Mouse (Mus musculus) G1E-ER4 (cell line): ENCODE measurements around the gene Smad3. TPM values are rescaled to one million over a fixed set of nuclear protein-coding genes. Genes with fewer than 3 reads are reported as not detected.

Experiments
- GATA1 ChIP-seq: IDR thresholded peaks from one replicate; pipeline ENCODE4 v1.8.0; 2012; ENCODE audit warnings: low read length, inconsistent platforms
- polyA plus RNA-seq: library from polyadenylated mRNA; stranded (reverse); fragments of >175 nt; gene quantifications from 2 replicates; pipeline ENCODE4 v1.2.3, GENCODE M21; 2012

Smad3 gene
- polyA plus RNA-seq, 1 experiment, result not detected

DNA sequence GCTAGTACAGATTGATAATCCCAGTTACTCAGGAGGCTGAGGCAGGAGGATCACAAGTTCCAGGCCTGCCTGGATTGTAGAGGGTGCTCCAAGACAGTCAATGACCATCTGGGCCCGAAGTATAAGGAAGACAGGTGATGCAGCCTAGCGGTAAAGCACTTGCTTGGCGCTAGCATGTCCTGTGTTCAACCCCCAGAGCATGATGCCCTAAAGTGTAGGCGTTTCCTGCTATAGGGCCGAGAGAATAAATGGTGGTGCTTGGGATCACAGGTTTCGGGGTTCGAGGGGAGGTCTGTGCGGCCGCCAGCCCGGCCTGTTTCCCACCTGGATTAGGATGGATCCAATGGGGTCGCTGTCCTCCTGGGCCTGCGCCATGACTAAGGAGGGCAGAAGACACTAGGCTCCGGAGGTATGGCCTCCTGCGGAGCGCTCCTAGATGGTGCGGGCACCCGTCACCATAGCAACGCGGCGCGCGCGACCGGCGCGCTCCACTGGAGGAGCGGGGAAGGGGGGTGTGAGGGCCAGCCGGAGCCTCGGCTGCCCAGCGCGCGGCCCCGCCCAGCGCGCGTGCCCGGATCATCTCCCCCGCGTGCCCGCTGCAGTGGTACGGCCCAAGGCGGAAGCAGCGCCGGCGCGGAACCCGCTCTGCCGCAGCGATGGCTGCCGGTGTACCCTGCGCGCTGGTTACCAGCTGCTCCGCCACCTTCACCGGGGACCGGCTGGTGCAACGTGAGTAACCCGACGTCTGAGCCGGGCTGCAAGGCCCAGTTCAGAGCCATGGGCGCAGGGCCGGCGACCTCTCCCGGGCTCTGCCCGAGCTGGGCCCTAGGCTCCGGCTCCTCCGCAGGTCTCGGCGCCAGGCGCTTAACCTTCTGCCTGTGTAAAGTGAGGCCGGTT is 155.5 kb downstream of the Smad3 start, which contains the start of the genes Iqch and Aagab:
Gene Iqch (minus strand): TSS at position 451 of the 897 bp plus-strand sequence.
Gene Aagab (plus strand): TSS at position 618 of the 897 bp plus-strand sequence.
- TF ChIP-seq GATA1, result no peak

Other genes starting within 250 kb of the Smad3 start
- not detected in 2 replicates for gene Iqch, start 155.5 kb downstream of the Smad3 start, polyA plus RNA-seq
- 1.4 and 3.5 TPM in 2 replicates for gene Aagab, start 155.3 kb downstream of the Smad3 start, polyA plus RNA-seq